Mouse (Mus musculus) lung, adult 2 months (tissue): ENCODE results near the gene Pgm2. TPM values are rescaled to one million over a fixed set of nuclear protein-coding genes. Genes with fewer than 3 reads are reported as not detected.
A peak's percentile ranks its signal among the peaks of the same experiment; 100 is the strongest.

Experiments used
- DNase-seq: peaks from one replicate; pipeline ENCODE4 v3.0.0; 2022
- H3K4me1 ChIP-seq: fragments of 200-500 bp; 2 replicates; pipeline ENCODE4 v1.6.1; 2011; ENCODE audit warnings: low read length; ENCODE audit not compliant: control insufficient read depth, insufficient read depth
- H3K4me3 ChIP-seq: fragments of 200-500 bp; replicated peaks from 2 replicates; pipeline ENCODE3; 2011; ENCODE audit warnings: low read depth, mild to moderate bottlenecking, control low read depth, low read length; ENCODE audit errors: extremely low read depth
- CTCF ChIP-seq: fragments of 200-500 bp; IDR thresholded peaks from 2 replicates; pipeline ENCODE4 v1.5.1; 2011; ENCODE audit warnings: mild to moderate bottlenecking, low read length, control low read depth; ENCODE audit not compliant: insufficient read depth
- POLR2A ChIP-seq: fragments of 200-500 bp; IDR thresholded peaks from 2 replicates; pipeline ENCODE4 v1.6.1; 2011; ENCODE audit warnings: low read depth, mild to moderate bottlenecking, control low read depth, low read length, borderline replicate concordance; ENCODE audit errors: extremely low read depth
- WGBS: fragments of 180-500 bp; shearing (Covaris S2); methylation state at CpG from one replicate; pipeline ENCODE4 v1.1.7; 2018; 5-methylcytosine and 5-hydroxymethylcytosine counted together
- polyA plus RNA-seq: library from polyadenylated mRNA; depleted of rRNA; stranded (reverse); fragments of >200 nt; gene quantifications from 2 replicates; pipeline ENCODE4 v1.2.3, GENCODE M21; 2012

Gene Pgm2
- polyA plus RNA-seq, 1 experiment, result 11.5 TPM

GRCm38 (mm10) chr5:64060881-64061280 lies 31.9 kb upstream of the Pgm2 start:
- TF ChIP-seq POLR2A (no peak), CTCF (no peak)
- 87% methylated on average over 8 of the region's 8 CpGs for WGBS
- no peak overlapping the region for H3K4me3 ChIP-seq

GRCm38 (mm10) chr5:64061643-64062042 lies 31.1 kb upstream of the Pgm2 start:
- no peaks in the 10 kb centered on the region for H3K4me1 ChIP-seq
- no peak overlapping the region for H3K4me3 ChIP-seq
- TF ChIP-seq CTCF (no peak), POLR2A (no peak)
- 81% methylated on average over 7 of the region's 7 CpGs for WGBS
- DNase-seq, result no peak

More at GRCm38 (mm10) chr5:64060881-64061280, 31.9 kb upstream of the Pgm2 start:
- no peaks in the 10 kb centered on the region for H3K4me1 ChIP-seq
- DNase-seq, result no peak

GRCm38 (mm10) chr5:64062882-64063621 lies 29.7 kb upstream of the Pgm2 start:
- DNase-seq, result no peak
- TF ChIP-seq CTCF, result no peak
- no peak for TF ChIP-seq POLR2A
- WGBS, result 70% methylated on average over 4 of the region's 4 CpGs

GRCm38 (mm10) chr5:64063622-64064355 lies 29.0 kb upstream of the Pgm2 start:
- WGBS, result 47% methylated on average over 11 of the region's 11 CpGs

More at GRCm38 (mm10) chr5:64062882-64063621, 29.7 kb upstream of the Pgm2 start:
- H3K4me3 ChIP-seq, result no peak overlapping the region
- H3K4me1 ChIP-seq, result no peaks in the 10 kb centered on the region

GRCm38 (mm10) chr5:64064401-64064800 lies 28.3 kb upstream of the Pgm2 start:
- DNase-seq, result no peak
- no peak for TF ChIP-seq CTCF
- no peak for TF ChIP-seq POLR2A
- Histone ChIP-seq H3K4me3 (no peak overlapping the region), H3K4me1 (no peaks in the 10 kb centered on the region)
- WGBS, result 82% methylated on average over 3 of the region's 3 CpGs

More at GRCm38 (mm10) chr5:64063622-64064355, 29.0 kb upstream of the Pgm2 start:
- Histone ChIP-seq H3K4me1 (no peaks in the 10 kb centered on the region), H3K4me3 (no peak overlapping the region)
- no peak for TF ChIP-seq CTCF
- no peak for TF ChIP-seq POLR2A
- no peak for DNase-seq

GRCm38 (mm10) chr5:64065497-64066046 lies 27.2 kb upstream of the Pgm2 start:
- no peak for DNase-seq
- Histone ChIP-seq H3K4me1 (no peaks in the 10 kb centered on the region), H3K4me3 (no peak overlapping the region)
- no peak for TF ChIP-seq CTCF
- TF ChIP-seq POLR2A, result no peak
- WGBS, result 76% methylated on average over 6 of the region's 6 CpGs

- DNase-seq, result no peak
- Histone ChIP-seq H3K4me3 (no peak overlapping the region), H3K4me1 (no peaks in the 10 kb centered on the region)
- 68% methylated on average over 2 of the region's 2 CpGs for WGBS
- no peak for TF ChIP-seq CTCF
Observed at GRCm38 (mm10) chr5:64066159-64066558, 26.6 kb upstream of the Pgm2 start.

- 68% methylated on average over 2 of the region's 2 CpGs for WGBS
- Histone ChIP-seq H3K4me1 (no peaks in the 10 kb centered on the region), H3K4me3 (no peak overlapping the region)
- no peak for TF ChIP-seq POLR2A
- no peak for TF ChIP-seq CTCF
- DNase-seq, result no peak
Observed at GRCm38 (mm10) chr5:64067576-64067975, 25.2 kb upstream of the Pgm2 start.

- H3K4me1 ChIP-seq, result no peaks in the 10 kb centered on the region
- no peak overlapping the region for H3K4me3 ChIP-seq
- peak; percentile 56 for DNase-seq
- TF ChIP-seq CTCF (peak; percentile 97), POLR2A (no peak)
- WGBS, result 17% methylated on average over 4 of the region's 4 CpGs
Observed at GRCm38 (mm10) chr5:64070081-64070673, 22.6 kb upstream of the Pgm2 start.
